Mouse (Mus musculus) T-helper 1 cell (primary cell): ENCODE data around the gene Igsf3.

Source experiments
- in situ Hi-C: fragments of 300-600 bp; cut with MboI, MseI; formaldehyde crosslinking; loops from one replicate; pipeline ENCODE4 v1.15.1; 2025; ENCODE audit warnings: high pct_unique_total_duplicates

Gene Igsf3

DNA sequence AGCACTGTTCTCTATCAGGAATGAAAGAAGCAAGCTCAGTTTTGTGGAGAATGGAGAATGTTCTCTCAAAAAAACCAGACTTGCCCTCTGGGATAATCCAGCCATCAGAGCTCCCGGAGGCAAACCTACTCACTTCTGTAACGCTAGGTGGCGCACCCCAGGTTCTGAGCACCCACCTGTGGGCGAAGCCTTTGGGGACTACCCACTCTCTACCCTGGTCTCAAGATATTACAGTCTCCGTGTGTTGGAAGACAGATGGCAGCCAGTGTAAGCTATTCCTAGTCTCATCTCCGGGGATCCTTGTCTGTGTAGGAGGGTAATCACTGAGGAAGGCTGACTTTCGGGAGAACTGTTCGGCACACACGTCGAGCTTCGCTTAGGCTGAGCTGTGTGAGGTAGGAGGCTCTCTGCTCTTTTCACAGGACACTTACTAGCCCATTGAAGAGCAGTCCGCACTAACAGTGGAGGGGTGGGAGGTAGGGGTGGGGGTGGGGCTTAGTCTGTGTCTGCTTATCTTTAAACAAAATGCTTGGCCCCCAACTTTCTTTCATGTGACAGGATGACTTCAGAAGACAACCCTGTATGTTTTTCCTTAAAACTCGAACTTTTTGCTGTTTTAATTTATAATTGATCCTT, 4.4 kb upstream of the Igsf3 start:
- in situ Hi-C loops: no loop called here

GRCm38 (mm10) chr3:101377256-101378024, 557 bp downstream of the Igsf3 start:
- in situ Hi-C loops: no loop called here

- in situ Hi-C loops: no loop called here
Measured at GRCm38 (mm10) chr3:101378102-101378501, 1.2 kb downstream of the Igsf3 start.

GRCm38 (mm10) chr3:101379789-101380188, 2.9 kb downstream of the Igsf3 start:
- in situ Hi-C loops: no loop called here

DNA sequence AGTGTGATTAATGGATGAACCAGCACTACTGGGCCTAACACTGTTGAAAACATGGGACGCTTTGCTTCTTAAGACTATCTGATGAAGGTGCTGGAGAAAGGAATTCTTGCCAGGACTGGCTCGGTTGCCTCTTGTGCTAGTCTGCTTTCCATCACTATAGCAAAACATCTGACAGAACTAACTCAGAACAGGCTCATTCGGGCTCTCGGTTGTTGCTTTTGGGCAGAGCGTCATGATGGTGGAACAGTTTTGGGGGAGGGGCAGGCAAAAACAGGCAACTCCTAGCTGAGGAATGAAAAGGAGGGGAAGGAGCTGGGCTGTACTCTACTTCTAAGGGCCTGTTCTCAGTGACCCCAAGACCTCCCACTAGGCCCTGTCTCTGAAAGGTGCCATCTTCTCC, 4.8 kb downstream of the Igsf3 start:
- in situ Hi-C loops: no loop called here

DNA sequence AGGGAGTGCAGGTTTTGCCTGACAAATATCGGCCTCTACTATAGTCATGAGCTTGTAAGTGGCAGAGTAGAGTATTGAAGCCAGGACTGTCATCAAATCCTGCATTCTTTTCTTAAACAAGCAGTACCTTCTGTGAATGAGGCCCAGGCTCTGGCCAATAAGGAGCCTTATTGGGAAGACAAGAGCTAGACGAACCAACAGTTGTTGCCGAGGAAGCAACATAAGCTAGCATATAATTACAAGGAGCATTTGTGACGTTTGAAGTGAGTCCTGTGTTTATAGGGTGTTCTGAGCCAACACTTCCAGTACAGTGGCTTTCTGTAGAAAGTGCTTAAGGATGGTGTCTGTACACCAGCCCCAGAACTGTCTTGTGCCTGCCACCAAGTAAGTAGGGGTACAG, 5.9 kb downstream of the Igsf3 start:
- in situ Hi-C loops: no loop called here

DNA sequence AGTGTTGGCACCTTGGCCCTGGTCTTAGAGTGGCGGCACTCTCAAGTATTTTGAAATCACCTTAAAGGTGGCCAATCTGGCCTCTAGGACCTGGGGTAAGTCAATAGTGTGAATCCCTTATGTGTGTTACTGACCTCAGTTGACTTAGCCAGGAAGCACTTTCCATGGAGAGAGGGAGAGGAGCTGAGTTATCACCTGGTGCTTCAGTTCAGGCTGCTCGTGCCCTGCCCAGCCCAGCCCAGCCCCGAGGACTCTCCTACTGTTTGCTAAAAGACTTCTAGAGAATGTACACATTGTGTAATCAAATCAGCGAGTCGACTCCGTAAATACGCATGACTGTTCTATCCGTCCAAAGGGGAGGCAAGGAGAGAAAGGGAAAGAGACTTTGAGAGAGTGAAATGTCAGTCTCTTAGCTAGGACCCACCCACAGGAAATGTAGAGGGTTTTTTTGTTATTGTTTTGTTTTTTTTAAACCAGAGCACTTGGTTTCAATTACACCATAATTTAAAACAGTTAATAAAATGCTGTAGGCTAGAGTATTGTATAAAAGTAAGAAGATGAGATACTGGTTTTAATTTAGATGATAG, 9.6 kb downstream of the Igsf3 start:
- in situ Hi-C loops: no loop called here

- in situ Hi-C loops: no loop called here
Measured at GRCm38 (mm10) chr3:101387849-101388248, 11.0 kb downstream of the Igsf3 start.

- in situ Hi-C loops: no loop called here
Measured at GRCm38 (mm10) chr3:101389566-101389965, 12.7 kb downstream of the Igsf3 start.

DNA sequence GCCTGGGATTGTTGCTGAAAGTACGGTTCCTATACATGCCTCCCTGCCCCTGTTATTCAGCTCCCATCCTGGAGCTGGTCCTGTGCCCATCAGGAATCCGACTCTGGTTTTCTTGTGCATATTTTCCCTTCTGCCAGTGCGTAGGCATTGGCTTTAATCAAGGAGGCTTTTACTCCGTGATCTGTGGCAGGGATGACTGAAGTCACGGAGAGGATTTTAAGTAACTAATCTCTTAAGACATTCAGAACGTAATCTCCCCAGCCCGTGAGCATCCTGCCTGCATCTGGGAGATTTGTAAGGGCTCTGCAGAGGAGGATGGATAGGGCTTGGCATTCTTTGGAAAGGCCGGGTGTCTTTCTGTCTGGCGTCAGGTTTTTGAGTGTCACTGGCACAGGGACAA, 13.6 kb downstream of the Igsf3 start:
- in situ Hi-C loops: loop anchor here (10.0 kb wide), 1 partner anchor 1026 kb away; no protein-coding TSS in a partner anchor

GRCm38 (mm10) chr3:101391991-101392390, 15.1 kb downstream of the Igsf3 start:
- in situ Hi-C loops: loop anchor here (10.0 kb wide), 1 partner anchor 1027 kb away; no protein-coding TSS in a partner anchor

DNA sequence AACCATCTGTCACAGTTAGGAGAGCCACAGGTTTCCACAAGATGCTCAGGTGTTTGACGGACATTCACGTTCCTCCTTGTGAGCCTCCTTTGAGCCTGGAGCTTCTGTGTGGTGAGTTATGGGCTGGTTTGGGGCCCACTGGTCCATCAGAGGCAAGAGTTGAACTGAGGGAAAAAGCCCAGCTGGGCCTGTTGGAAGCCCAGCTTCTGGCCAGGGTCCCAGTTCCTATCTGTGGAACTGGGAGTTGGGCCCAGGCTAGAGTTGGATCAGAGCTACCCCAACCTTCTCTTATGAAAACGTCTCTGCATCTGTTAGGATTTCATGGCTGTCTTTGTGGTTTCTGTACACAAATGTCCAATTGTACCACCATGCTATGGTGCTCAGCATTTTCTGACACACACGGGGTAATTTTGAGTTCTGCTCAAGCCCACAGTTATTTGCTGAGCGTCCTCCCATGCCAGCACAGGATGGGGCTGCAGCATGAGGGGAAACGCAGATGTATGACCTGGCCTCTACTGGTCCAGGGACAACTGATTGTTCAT, 16.3 kb downstream of the Igsf3 start:
- in situ Hi-C loops: loop anchor here (10.0 kb wide), 1 partner anchor 1028 kb away; no protein-coding TSS in a partner anchor

DNA sequence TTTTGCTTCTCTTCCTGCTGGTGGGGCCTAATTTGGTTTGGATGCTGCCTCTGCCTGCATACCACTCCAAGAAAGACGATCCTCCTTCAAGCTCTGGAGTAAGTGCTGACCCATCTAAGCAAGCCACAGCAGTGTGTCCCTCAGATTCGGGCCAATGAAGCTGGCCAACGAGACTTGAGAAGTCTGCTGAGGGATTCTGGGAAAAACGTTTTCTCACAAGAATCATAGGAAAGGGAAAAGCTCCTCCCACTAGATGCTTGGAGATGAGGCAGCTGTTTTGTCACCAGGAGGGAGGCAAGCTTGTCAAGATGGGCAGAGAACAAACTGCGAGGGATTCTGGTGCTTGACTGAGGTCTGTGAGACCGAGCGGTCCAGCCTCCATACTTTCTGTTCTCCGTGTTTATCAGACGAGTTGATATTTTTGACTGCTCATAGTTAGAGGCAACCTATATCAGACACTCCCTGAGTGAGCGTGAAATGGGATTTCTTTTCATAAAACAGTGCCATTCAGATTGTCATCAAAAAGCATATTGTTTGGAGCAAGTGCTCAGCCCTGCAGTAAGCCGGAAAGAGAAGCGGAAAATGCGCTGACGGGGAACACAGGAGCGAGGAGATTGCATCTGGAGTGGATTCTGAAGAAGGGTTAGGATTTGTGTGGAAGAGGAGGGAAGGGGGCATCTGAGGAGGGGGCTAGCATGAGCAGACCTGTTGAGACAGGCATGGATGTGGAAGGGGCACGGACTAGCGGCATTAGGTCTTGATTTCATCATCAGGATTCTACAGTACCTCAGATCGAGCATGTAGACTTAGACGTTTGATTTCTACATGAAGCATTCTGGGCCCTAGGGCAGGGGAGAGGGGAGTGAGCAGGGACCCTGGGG, 17.0 kb downstream of the Igsf3 start:
- in situ Hi-C loops: loop anchor here (10.0 kb wide), 1 partner anchor 1029 kb away; no protein-coding TSS in a partner anchor

DNA sequence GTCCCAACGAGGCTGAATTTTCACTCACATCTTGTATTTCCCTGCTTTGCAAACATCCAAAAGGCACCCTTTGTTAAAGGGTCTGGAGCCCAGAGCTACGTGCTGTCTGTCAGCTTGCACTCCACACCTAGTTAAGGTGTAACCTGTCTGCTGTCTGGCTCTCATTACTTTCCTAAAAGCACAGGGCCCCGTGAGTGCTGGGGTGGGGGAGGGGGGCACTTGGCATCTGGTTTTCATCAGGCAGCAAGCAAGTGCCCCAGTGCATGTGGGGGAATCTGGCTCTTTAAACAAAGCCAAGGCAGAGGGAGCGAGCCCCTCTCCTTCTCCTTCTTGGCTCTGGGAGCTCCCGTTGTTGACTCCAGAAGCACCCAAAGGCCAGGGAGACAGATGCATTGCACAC, 18.5 kb downstream of the Igsf3 start:
- in situ Hi-C loops: loop anchor here (10.0 kb wide), 1 partner anchor 1031 kb away; no protein-coding TSS in a partner anchor

GRCm38 (mm10) chr3:101396061-101396460, 19.2 kb downstream of the Igsf3 start:
- in situ Hi-C loops: loop anchor here (10.0 kb wide), 1 partner anchor 1031 kb away; no protein-coding TSS in a partner anchor

DNA sequence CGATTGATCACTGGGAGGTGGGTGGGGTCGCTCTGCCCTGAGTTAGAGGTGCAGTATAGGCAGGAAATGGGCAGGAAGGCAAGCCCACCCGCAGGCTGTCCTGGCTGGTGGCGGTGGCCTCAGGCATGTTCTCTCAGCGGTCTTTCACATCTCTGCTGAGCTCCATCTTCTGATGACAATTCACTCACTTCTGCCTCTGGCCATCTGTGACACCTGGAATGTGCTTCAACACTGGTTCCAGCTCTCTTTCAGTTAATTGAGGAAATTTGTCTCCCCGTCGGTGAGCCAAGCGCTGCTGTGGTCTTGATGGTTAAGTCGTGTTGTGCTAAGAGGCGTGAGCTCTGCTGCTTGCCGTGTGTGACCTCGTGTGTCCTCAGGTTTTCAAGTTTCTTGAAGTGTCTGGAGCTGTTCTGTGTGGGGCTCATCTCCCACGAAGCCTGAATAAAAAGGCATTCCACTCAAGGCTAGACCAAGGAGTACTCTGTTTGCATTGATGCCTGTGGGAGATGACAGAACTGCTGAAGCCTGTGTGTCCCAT, 19.9 kb downstream of the Igsf3 start:
- in situ Hi-C loops: loop anchor here (10.0 kb wide), 1 partner anchor 1032 kb away; no protein-coding TSS in a partner anchor

GRCm38 (mm10) chr3:101397422-101397821, 20.5 kb downstream of the Igsf3 start:
- in situ Hi-C loops: loop anchor here (10.0 kb wide), 1 partner anchor 1033 kb away; no protein-coding TSS in a partner anchor

DNA sequence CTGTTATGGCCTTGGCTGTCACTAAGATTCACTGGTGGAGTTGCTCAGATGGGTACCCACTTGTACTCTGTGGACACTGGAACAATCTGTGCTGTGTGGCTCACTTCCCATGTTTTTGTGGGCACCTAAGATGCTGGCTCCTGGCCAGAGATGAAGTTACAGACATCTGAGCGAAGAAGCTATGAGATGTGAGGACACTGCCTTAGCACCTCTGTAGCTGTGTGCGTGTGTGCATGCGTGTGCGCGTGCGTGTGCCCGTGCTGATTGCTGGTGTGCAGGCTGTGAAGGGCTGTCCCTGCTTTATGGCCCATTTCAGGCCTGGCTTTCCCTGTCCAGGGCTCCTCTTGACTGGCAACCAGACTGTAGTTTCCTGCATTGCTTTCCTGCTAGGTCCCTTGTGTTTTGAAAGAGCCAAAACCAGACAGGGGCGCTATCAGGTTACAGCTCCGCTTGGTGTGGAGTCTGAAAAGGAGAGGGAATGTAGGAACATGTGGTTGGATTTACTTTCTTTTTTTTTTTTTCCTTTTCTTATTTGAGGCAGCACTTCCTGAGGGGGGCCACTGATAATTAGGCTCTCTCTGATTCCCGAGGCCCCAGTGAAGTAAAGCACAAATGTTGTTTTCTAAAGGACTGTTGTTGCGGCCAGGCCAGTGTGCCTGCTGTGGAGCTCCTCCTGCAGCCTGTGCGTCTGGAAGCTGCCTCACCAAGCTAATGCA, 21.3 kb downstream of the Igsf3 start:
- in situ Hi-C loops: loop anchor here (10.0 kb wide), 1 partner anchor 1033 kb away; no protein-coding TSS in a partner anchor

DNA sequence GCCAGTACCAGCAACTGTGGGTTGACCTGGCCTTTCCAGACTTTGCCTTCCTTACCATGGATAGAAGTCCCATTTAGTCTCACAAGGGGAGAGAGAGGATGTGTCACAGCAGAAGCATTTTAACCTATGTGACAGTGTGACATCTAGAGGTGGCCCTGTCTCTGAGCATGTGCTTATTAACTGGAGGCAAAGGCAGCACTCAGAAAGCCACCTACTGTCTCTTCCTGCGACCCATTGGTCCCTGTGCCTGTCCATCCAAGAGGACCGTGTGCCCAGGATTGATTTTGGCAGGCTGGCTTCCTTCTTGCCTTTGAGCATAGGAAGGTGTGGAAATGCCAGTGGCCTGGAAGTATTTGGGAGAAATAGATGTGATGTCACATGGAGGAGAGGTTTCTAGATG, 22.0 kb downstream of the Igsf3 start:
- in situ Hi-C loops: loop anchor here (10.0 kb wide), 1 partner anchor 1034 kb away; no protein-coding TSS in a partner anchor

DNA sequence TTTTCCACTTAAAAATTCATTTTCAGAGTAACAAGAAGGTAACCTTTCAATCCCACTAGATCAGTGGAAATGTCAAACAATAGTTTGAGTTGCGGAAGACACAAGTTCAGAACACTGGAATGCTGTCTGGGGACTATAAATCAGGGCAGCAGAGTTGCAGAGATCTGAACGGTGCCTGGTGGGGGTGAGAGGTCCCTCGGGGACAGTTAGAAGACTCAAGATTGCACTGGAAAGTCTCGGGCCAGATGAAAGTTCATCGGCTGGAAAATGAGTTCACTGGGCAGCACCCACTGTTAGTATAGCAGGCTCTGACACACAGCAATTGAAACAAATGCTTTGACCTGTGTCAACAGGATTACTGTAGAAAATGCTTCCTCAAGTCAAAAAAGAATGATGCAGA, 24.6 kb downstream of the Igsf3 start:
- in situ Hi-C loops: no loop called here
